Mouse (Mus musculus) natural killer cell, adult 2 months (primary cell): ENCODE measurements around the gene Ascc2.
"Not testable (repeated sequence)": the region's sequence is repeated elsewhere in the genome, so short reads cannot be mapped to it uniquely, and the experiment has no call there.

ENCODE experiments used
- DNase-seq, 2 experiments: peaks; one replicate each; pipeline ENCODE4 v3.0.0; 2022; ENCODE audit warnings: low spot score in 2 of 2

Gene Ascc2

DNA sequence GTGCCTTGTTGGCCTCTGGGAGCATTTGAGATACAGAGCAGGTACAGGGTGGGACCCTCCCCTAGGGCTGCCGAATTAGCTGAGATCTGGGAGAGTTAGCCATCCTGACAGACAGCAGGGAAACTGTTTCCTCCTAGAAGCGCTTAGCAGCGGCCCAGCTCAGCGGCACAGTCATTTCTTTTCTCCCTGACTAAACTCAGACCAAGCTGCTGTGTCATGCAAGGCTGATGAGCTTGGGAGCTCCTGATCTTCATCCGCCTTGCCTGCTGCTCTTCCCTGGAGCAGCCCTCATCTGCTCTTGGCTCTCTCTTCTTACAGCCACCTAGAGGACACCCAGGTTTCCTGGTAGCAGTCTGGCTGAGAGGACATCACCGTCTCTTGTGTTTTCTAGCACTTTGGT is 46.6 kb downstream of the Ascc2 start:
- no peak for DNase-seq

GRCm38 (mm10) chr11:4685071-4685470 is 47.5 kb downstream of the Ascc2 start:
- no peak for DNase-seq

- no peak for DNase-seq
Observed at GRCm38 (mm10) chr11:4685510-4685909, 48.0 kb downstream of the Ascc2 start.

DNA sequence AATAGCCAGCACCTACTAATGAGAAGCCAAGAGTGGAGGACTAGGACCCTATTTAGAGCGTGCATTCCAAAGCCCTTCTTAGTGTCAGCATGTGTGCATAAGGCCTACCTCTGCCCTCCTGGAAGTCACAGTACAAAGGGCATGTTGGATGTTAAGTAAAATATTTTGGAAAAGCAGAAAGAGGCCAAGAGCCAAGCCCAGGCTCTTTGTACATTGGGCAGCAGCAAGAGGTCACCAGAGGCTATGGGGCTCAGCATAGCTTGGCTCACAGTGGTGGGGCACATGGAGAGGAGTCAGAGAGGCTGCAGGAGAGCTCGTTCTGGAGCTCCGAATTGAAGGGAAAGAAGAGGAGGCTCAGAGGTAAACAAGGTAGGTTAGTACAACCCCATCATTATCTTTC is 49.5 kb downstream of the Ascc2 start:
- DNase-seq = no peak

- DNase-seq = no peak
Observed at GRCm38 (mm10) chr11:4687874-4688273, 50.3 kb downstream of the Ascc2 start.

- DNase-seq = no peak
Observed at GRCm38 (mm10) chr11:4688632-4689380, 51.3 kb downstream of the Ascc2 start.

DNA sequence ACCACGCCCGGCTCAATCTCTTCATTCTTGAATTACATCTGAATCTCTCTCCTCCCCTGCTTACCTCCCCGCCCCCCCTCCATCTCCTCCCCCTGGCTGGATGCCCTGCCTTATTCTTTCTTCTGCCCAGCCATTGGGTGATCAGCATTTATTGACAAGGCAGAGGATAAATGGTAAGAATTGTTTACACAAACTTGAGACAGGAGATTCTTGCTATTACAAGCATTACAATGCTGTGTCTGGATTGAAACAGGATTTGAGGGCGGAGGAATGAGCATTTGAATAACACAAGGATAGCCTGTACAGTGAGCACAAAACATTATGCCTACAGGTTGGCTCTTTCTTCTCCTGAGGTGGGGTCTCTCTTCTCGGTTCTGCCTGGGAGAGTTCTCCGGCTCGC is 52.8 kb downstream of the Ascc2 start:
- no peak for DNase-seq

GRCm38 (mm10) chr11:4691213-4691612 is 53.7 kb downstream of the Ascc2 start:
- no peak for DNase-seq

DNA sequence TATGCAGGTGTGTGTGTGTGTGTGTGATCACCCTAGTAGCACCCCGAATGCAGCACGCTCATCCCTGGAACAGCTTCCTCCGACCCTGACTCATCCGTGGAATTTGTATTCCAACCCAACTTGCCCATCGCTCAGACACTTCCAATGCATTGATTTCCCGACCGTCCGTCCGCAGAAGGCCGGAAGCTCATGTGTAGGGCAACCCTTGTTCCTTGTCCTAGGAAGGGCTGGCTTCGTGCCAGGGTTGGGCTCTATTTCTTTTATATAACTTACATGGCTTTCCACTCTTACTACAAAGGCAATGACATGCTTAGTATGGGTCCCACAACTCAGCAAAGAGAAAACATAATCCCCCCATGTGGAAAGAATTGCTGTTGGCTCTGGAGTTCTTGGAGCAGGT is 54.6 kb downstream of the Ascc2 start:
- DNase-seq = no peak

- DNase-seq = no peak
Observed at GRCm38 (mm10) chr11:4697043-4697983, 59.8 kb downstream of the Ascc2 start.

DNA sequence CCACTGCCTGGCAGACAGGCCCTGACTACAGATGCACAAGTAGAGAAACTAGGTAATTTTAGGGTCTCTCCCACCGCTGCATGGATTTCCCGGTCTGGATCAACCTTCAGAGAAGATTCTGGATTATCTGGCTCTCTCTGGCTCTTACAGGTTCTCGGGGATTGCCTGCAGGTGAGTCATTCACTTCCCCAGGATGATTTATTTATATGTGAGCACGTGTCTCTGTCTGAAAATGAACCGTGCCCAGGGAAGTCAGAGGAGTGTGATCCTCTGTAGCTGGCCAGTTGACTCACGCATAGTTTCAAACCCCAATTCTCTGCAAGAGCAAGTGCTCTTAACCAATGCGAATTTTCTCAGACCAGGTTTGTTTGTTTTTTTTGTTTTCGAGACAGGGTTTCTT is 63.2 kb downstream of the Ascc2 start:
- no peak for DNase-seq

GRCm38 (mm10) chr11:4703688-4704071 is 66.1 kb downstream of the Ascc2 start:
- no peak for DNase-seq

DNA sequence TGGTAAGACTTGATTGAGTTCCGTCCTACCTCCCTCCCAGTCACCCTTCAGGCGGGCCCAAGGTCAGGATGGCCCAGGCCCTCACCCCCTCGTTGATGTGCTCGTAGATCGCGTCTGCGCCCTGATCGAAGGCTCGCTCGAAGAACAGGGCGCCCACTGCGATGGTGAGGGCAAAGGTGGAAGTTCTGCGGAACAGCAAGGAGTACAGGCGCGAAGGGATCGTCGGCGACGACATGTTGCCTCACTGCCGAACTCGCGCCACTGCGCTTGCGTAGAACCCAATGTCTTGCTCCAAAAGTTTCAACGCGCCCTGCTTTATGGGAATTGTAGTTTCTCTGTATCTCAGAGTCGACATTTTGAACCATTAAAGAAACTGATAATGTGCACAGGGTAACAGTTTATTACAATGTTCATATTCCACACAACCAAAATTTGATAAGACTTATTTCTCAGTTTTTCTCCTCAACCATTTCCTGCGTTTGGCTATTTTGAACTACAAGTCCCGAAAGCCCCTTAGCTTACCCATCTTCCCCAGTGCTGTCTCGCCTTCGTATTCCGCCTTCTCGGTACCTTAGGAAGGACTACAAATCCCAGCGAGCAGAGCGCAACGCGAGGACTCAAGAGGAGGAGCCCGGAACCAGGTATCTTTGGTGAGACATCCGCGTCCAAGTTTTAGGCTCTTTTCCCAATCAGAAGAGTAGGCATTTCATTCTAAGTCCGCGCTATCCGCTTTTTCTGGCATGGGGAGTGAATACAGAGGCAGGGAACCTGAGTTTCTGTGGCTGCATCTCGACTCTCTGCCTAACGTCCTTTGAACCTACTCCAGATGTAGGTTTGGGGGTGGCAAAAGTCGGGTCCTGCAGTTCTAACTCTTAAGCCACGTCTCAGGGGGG is 66.8 kb downstream of the Ascc2 start, which contains the start of the genes Uqcr10 and Zmat5:
TSS of gene Uqcr10 (minus strand) at position 271 of the 893 bp plus-strand sequence.
TSS of gene Zmat5 (plus strand) at position 607 of the 893 bp plus-strand sequence.
- DNase-seq = peak; percentile 87 to 91

DNA sequence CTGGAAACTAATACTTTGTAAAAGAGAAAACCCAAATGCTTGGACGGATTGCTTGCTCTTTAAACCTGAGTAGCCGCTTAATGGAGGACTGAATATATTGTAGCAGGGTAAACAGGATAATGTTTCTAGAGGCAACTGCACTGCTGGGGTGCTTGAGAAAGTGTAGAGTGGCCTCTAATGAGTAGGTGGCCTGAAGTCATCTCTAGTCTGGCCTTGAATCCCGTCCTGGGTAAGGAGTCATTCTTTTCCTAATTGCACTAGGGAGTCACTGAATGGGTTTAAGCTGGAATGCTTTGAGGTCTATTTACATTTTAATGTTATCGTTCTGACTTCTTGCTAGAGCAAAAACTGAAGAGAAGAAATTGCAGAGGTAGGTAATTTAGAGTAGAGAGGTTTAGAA is 67.6 kb downstream of the Ascc2 start:
- DNase-seq = no peak

- DNase-seq = not testable (repeated sequence)
Observed at GRCm38 (mm10) chr11:4710188-4710587, 72.6 kb downstream of the Ascc2 start.

DNA sequence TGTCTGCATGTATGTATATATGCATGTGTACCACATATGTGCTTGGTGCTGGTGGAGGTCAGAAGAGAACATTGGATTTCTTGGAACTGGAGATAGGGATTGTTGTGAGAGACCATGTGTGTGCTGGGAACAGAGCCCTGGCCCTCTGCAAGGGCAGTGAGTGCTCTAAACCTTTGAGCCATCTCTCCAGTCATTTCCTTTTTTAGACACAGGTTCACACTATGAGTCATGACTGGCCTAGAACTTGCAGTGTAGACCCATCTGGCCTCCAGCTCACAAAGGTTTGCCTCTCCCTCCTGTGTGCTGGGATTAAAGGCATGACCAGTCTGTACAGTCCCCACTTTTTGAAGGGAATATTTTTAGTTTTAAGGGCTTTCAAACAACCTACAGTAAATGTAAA is 75.3 kb downstream of the Ascc2 start:
- no peak for DNase-seq

DNA sequence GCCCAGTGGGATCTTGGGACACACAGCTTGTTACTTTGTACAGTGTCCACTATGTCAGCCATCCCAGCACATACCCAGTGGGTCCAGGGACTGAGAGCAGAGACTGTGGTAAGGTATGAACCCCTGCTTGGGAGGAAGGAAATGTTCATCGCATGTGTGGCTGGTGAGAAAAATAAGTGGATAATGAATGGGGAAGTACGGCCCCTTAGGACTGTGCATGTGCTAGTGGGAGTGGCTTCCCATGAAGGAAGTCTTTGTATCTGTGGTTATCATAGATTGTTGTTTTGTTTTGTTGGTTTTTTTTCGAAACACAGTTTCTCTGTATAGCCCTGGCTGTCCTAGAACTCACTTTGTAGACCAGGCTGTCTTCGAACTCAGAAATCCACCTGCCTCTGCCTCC is 77.2 kb downstream of the Ascc2 start:
- no peak for DNase-seq

- DNase-seq = no peak
Observed at GRCm38 (mm10) chr11:4715596-4715995, 78.0 kb downstream of the Ascc2 start.

- no peak for DNase-seq
Observed at GRCm38 (mm10) chr11:4716530-4717236, 79.1 kb downstream of the Ascc2 start.

GRCm38 (mm10) chr11:4718548-4718947 is 81.0 kb downstream of the Ascc2 start:
- no peak for DNase-seq

DNA sequence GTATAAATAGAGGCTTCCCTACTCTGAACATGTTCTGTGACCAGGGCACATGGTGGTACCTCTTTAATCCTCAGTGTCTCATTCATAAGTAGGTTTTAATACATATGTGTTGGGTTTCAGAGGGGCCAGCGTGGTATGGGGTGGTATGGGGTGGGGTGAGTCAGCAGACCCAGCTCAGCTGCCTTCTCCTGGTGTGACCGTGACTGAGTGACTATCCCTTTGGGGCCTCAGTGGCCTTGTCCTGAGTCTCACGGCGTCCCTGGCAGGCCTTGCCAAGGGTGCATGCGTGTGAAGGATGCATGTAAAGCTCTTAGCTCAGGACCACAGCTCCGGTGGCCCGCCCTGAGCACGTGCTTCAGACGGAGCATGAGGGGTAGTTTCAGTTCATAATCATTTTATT is 82.4 kb downstream of the Ascc2 start:
- DNase-seq = no peak
